Mouse (Mus musculus): ENCODE results near the gene 4921504E06Rik. TPM values are rescaled to one million over a fixed set of nuclear protein-coding genes. Genes with fewer than 3 reads are reported as not detected.

4921504E06Rik gene
- total and polyA plus RNA-seq, 2 experiments from 2014 or later, result 0.33 TPM; not detected in 1

DNA sequence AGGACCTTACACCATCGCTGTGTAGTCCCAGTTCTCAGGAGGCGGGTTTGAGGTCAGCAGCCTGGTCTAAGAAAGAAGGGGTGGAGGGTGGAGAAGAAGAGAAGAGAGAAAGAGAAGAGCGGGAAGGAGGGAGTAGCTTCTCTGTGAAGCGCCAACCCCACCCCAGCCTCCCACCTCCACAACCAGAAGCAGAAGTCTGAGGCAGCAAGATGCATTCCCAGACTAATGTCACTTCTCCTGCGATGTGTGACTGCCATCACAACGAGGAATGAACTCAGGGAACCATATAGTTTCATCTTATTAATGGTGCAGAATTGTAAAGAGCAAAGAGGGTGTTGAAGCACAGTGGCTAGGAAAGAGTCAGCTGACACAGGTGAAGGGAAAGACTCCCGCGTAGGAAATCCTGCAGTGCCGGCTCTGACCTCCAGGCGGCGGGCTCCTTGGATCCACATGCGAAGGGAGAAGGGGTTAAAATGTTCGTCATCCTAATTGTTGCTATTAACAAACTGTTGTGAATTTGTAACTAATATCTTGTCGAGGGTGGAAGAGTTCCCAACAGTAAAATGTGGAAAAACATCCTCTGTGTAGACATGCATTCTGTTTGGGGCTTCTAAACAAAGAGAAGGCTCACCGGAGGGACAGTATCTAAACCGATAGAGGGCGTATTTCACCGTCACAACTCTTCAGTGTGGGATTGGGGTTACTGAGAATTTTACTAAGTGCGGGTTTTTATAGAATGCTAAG is 139.3 kb downstream of the 4921504E06Rik start:
- WGBS, result 17% methylated on average over 19 of the region's 19 CpGs
- peak overlapping the region; percentile 42 for H3K4me2 ChIP-seq (ENCODE audit: low read depth, low read length, poor library complexity, severe bottlenecking)
- peak; percentile 71 for DNase-seq (ENCODE audit: low spot score)

More for the DNA sequence above, 139.3 kb downstream of the 4921504E06Rik start:
- H3K4me1 ChIP-seq (ENCODE audit: insufficient read depth, low read length), result no peaks in the 10 kb centered on the region
- H3K36me3 ChIP-seq (ENCODE audit: insufficient read depth, low read length), result no peaks in the 10 kb centered on the region
- no peak overlapping the region for H3K27ac ChIP-seq (ENCODE audit: low read depth, low read length)
- peak; percentile 64 for ATAC-seq (ENCODE audit: low FRiP score)
- TF ChIP-seq CTCF (IDR thresholded peaks at IDR 0.05), result peak; percentile 89
- peak overlapping the region; percentile 29 for H3K4me3 ChIP-seq (ENCODE audit: low read depth, low read length)
- no peaks in the 10 kb centered on the region for H3K9me3 ChIP-seq (ENCODE audit: low read length)
- H3K27me3 ChIP-seq (ENCODE audit: insufficient read depth, low read length), result peaks cover 3% of the 10 kb centered on the region; the same call in 1 of the 2 replicates
- no peak overlapping the region for H3K9ac ChIP-seq (replicated peaks; ENCODE audit: low read length, poor library complexity, severe bottlenecking)

Other genes with a start within 250 kb of the 4921504E06Rik start
- 8.3 and 9.0 TPM in 2 replicates for gene Msrb2, start 182.5 kb downstream of the 4921504E06Rik start, total RNA-seq (2014; rRNA removed)
- gene Msrb2, start 182.5 kb downstream of the 4921504E06Rik start, polyA plus RNA-seq (2015; fragmentation: Nextera tagmentation; extraction: Ambion mirVana), result 8.8 and 8.9 TPM in 2 replicates
- gene Ptf1a, start 108.3 kb downstream of the 4921504E06Rik start, total RNA-seq (2014; rRNA removed), result 3.0 TPM in 1 of 2 replicates, not detected in the other
- not detected in 2 replicates for gene Ptf1a, start 108.3 kb downstream of the 4921504E06Rik start, polyA plus RNA-seq (2015; fragmentation: Nextera tagmentation; extraction: Ambion mirVana)
- gene Otud1, start 103.8 kb upstream of the 4921504E06Rik start, total RNA-seq (2014; rRNA removed), result 6.4 and 9.4 TPM in 2 replicates
- 1.7 and 2.0 TPM in 2 replicates for gene Otud1, start 103.8 kb upstream of the 4921504E06Rik start, polyA plus RNA-seq (2015; fragmentation: Nextera tagmentation; extraction: Ambion mirVana)